Mouse (Mus musculus) G1E (cell line): ENCODE results near the gene Pidd1.

Experiments used
- CTCF ChIP-seq: IDR thresholded peaks from 2 replicates; pipeline ENCODE4 v1.5.1; 2012; ENCODE audit warnings: low read depth, low read length, inconsistent platforms, mixed read lengths
- GATA1 ChIP-seq: IDR thresholded peaks from 2 replicates; pipeline ENCODE4 v1.6.1; 2012; ENCODE audit warnings: borderline replicate concordance, low read length, inconsistent platforms, mixed read lengths
- TAL1 ChIP-seq: conservative IDR thresholded peaks from 2 replicates; pipeline ENCODE4 v1.6.1; 2012; ENCODE audit warnings: low read depth, low read length, inconsistent platforms, mixed read lengths

GRCm38 (mm10) chr7:141413809-141414584 lies 29.8 kb downstream of the Pidd1 start, which contains the start of gene Gatd1:
- TF ChIP-seq CTCF = no peak
- TF ChIP-seq TAL1 = no peak
- TF ChIP-seq GATA1 = no peak
